Mouse (Mus musculus): Measurements from ENCODE around the gene Per2. TPM values are rescaled to one million over a fixed set of nuclear protein-coding genes. Genes with fewer than 3 reads are reported as not detected.

Gene Per2
- polyA plus RNA-seq, 1 experiment from 2014 or later = 3.6 TPM

- Histone ChIP-seq H3K9me3 (replicated peaks) (peaks cover 3% of the 10 kb centered on the region; the same call in 1 of the 2 replicates), H3K4me3 (no peak overlapping the region), H3K4me2 (replicated peaks) (no peak overlapping the region), H3K36me3 (peaks cover 20% of the 10 kb centered on the region), H3K27ac (no peak overlapping the region), H3K9ac (no peak overlapping the region), H3K4me1 (no peaks in the 10 kb centered on the region), H3K27me3 (no peaks in the 10 kb centered on the region)
- 73% methylated on average over 6 of the region's 7 CpGs for WGBS
- ATAC-seq (ENCODE audit: low FRiP score) = no peak
Measured at GRCm38 (mm10) chr1:91442350-91442990, 16.7 kb downstream of the Per2 start.

- Histone ChIP-seq H3K27ac (no peak overlapping the region), H3K4me2 (replicated peaks) (no peak overlapping the region), H3K9me3 (replicated peaks) (no peaks in the 10 kb centered on the region), H3K4me3 (no peak overlapping the region), H3K27me3 (no peaks in the 10 kb centered on the region), H3K36me3 (peaks cover 18% of the 10 kb centered on the region), H3K4me1 (no peaks in the 10 kb centered on the region), H3K9ac (no peak overlapping the region)
- no peak for ATAC-seq (ENCODE audit: low FRiP score)
- WGBS = 90% methylated on average over 3 of the region's 3 CpGs
Measured at GRCm38 (mm10) chr1:91441855-91442254, 17.3 kb downstream of the Per2 start.

GRCm38 (mm10) chr1:91439776-91440175, 19.3 kb downstream of the Per2 start:
- no peak for ATAC-seq (ENCODE audit: low FRiP score)
- Histone ChIP-seq H3K4me1 (peaks cover 6% of the 10 kb centered on the region), H3K9ac (no peak overlapping the region), H3K4me3 (no peak overlapping the region), H3K9me3 (replicated peaks) (no peaks in the 10 kb centered on the region), H3K4me2 (replicated peaks) (no peak overlapping the region), H3K36me3 (peaks cover 15% of the 10 kb centered on the region), H3K27ac (no peak overlapping the region), H3K27me3 (no peaks in the 10 kb centered on the region)
- WGBS = 87% methylated on average over 8 of the region's 8 CpGs

GRCm38 (mm10) chr1:91437573-91437972, 21.6 kb downstream of the Per2 start:
- WGBS = 89% methylated on average over 7 of the region's 7 CpGs
- no peak overlapping the region for H3K4me3 ChIP-seq
- no peak overlapping the region for H3K27ac ChIP-seq
- peaks cover 9% of the 10 kb centered on the region; the same call in 1 of the 2 replicates for H3K36me3 ChIP-seq
- H3K4me2 ChIP-seq (replicated peaks) = no peak overlapping the region
- H3K4me1 ChIP-seq = peaks cover 6% of the 10 kb centered on the region
- no peak overlapping the region for H3K9ac ChIP-seq
- ATAC-seq (ENCODE audit: low FRiP score) = no peak
- H3K9me3 ChIP-seq (replicated peaks) = no peaks in the 10 kb centered on the region
- no peaks in the 10 kb centered on the region for H3K27me3 ChIP-seq

GRCm38 (mm10) chr1:91437083-91437400, 22.1 kb downstream of the Per2 start:
- H3K27ac ChIP-seq = no peak overlapping the region
- H3K4me3 ChIP-seq = no peak overlapping the region
- peaks cover 9% of the 10 kb centered on the region; the same call in 1 of the 2 replicates for H3K36me3 ChIP-seq
- no peak overlapping the region for H3K9ac ChIP-seq
- H3K4me1 ChIP-seq = peaks cover 6% of the 10 kb centered on the region
- no peak for ATAC-seq (ENCODE audit: low FRiP score)
- no peak overlapping the region for H3K4me2 ChIP-seq (replicated peaks)
- no peaks in the 10 kb centered on the region for H3K9me3 ChIP-seq (replicated peaks)
- H3K27me3 ChIP-seq = no peaks in the 10 kb centered on the region
- 89% methylated on average over 3 of the region's 3 CpGs for WGBS

- H3K27ac ChIP-seq = no peak overlapping the region
- peaks cover 9% of the 10 kb centered on the region; the same call in 1 of the 2 replicates for H3K36me3 ChIP-seq
- H3K4me3 ChIP-seq = no peak overlapping the region
- H3K27me3 ChIP-seq = no peaks in the 10 kb centered on the region
- no peaks in the 10 kb centered on the region for H3K9me3 ChIP-seq (replicated peaks)
- peaks cover 6% of the 10 kb centered on the region for H3K4me1 ChIP-seq
- WGBS = 77% methylated on average over 6 of the region's 6 CpGs
- H3K4me2 ChIP-seq (replicated peaks) = no peak overlapping the region
- H3K9ac ChIP-seq = no peak overlapping the region
- no peak for ATAC-seq (ENCODE audit: low FRiP score)
Measured at GRCm38 (mm10) chr1:91436380-91437082, 22.6 kb downstream of the Per2 start.

- Histone ChIP-seq H3K9me3 (replicated peaks) (no peaks in the 10 kb centered on the region), H3K4me2 (replicated peaks) (no peak overlapping the region), H3K27ac (no peak overlapping the region), H3K4me3 (no peak overlapping the region), H3K27me3 (no peaks in the 10 kb centered on the region), H3K36me3 (peaks cover 9% of the 10 kb centered on the region; the same call in 1 of the 2 replicates), H3K9ac (no peak overlapping the region), H3K4me1 (peaks cover 6% of the 10 kb centered on the region)
- no peak for ATAC-seq (ENCODE audit: low FRiP score)
- 88% methylated on average over 13 of the region's 13 CpGs for WGBS
Measured at GRCm38 (mm10) chr1:91435606-91436130, 23.5 kb downstream of the Per2 start.

GRCm38 (mm10) chr1:91434905-91435304, 24.2 kb downstream of the Per2 start:
- Histone ChIP-seq H3K9me3 (replicated peaks) (no peaks in the 10 kb centered on the region), H3K27ac (no peak overlapping the region), H3K27me3 (no peaks in the 10 kb centered on the region), H3K9ac (no peak overlapping the region), H3K36me3 (peaks cover 5% of the 10 kb centered on the region; the same call in 1 of the 2 replicates), H3K4me2 (replicated peaks) (no peak overlapping the region), H3K4me3 (no peak overlapping the region), H3K4me1 (peaks cover 6% of the 10 kb centered on the region)
- WGBS = 90% methylated on average over 8 of the region's 8 CpGs
- no peak for ATAC-seq (ENCODE audit: low FRiP score)

GRCm38 (mm10) chr1:91430761-91431160, 28.4 kb downstream of the Per2 start:
- no peak overlapping the region for H3K27ac ChIP-seq
- no peaks in the 10 kb centered on the region for H3K4me1 ChIP-seq
- H3K4me3 ChIP-seq = no peak overlapping the region
- no peaks in the 10 kb centered on the region for H3K27me3 ChIP-seq
- H3K9me3 ChIP-seq (replicated peaks) = no peaks in the 10 kb centered on the region
- H3K4me2 ChIP-seq (replicated peaks) = no peak overlapping the region
- WGBS = 79% methylated on average over 7 of the region's 7 CpGs
- no peak for ATAC-seq (ENCODE audit: low FRiP score)
- no peak overlapping the region for H3K9ac ChIP-seq
- H3K36me3 ChIP-seq = peaks cover 4% of the 10 kb centered on the region; the same call in 1 of the 2 replicates

- Histone ChIP-seq H3K36me3 (peaks cover 7% of the 10 kb centered on the region; the same call in 1 of the 2 replicates), H3K9me3 (replicated peaks) (no peaks in the 10 kb centered on the region), H3K4me3 (no peak overlapping the region), H3K4me2 (replicated peaks) (no peak overlapping the region), H3K27ac (no peak overlapping the region), H3K27me3 (no peaks in the 10 kb centered on the region), H3K9ac (no peak overlapping the region), H3K4me1 (no peaks in the 10 kb centered on the region)
- ATAC-seq (ENCODE audit: low FRiP score) = no peak
- WGBS = 90% methylated on average over 10 of the region's 10 CpGs
Measured at GRCm38 (mm10) chr1:91429212-91429611, 29.9 kb downstream of the Per2 start.

- WGBS = 39% methylated on average over 4 of the region's 4 CpGs
- Histone ChIP-seq H3K9me3 (replicated peaks) (no peaks in the 10 kb centered on the region), H3K9ac (no peak overlapping the region), H3K4me3 (no peak overlapping the region), H3K27me3 (no peaks in the 10 kb centered on the region), H3K27ac (no peak overlapping the region), H3K4me1 (0 out of 2 replicates have a peak, but pooled peaks cover 2% of the 10 kb centered on the region), H3K36me3 (peaks cover 7% of the 10 kb centered on the region; the same call in 1 of the 2 replicates), H3K4me2 (replicated peaks) (no peak overlapping the region)
- no peak for ATAC-seq (ENCODE audit: low FRiP score)
Measured at GRCm38 (mm10) chr1:91428614-91429013, 30.5 kb downstream of the Per2 start.

- H3K4me1 ChIP-seq = 0 out of 2 replicates have a peak, but pooled peaks cover 5% of the 10 kb centered on the region
- 0 out of 2 replicates have a peak, but pooled peaks cover 7% of the 10 kb centered on the region for H3K36me3 ChIP-seq
- no peak for ATAC-seq (ENCODE audit: low FRiP score)
- H3K27ac ChIP-seq = no peak overlapping the region
- H3K4me2 ChIP-seq (replicated peaks) = no peak overlapping the region
- no peak overlapping the region for H3K4me3 ChIP-seq
- 86% methylated on average over 9 of the region's 9 CpGs for WGBS
- H3K9ac ChIP-seq = no peak overlapping the region
- H3K9me3 ChIP-seq (replicated peaks) = no peaks in the 10 kb centered on the region
- H3K27me3 ChIP-seq = no peaks in the 10 kb centered on the region
Measured at GRCm38 (mm10) chr1:91426397-91426796, 32.7 kb downstream of the Per2 start.
